Mouse (Mus musculus) liver, embryonic 18 days (tissue): ENCODE measurements around the gene Bmp3. TPM values are rescaled to one million over a fixed set of nuclear protein-coding genes. Genes with fewer than 3 reads are reported as not detected.

ENCODE experiments used
- polyA plus RNA-seq: library from polyadenylated mRNA; depleted of rRNA; stranded (reverse); fragments of >200 nt; gene quantifications from 2 replicates; pipeline ENCODE4 v1.2.3, GENCODE M21; 2012; rRNA removed

The Bmp3 gene
- polyA plus RNA-seq, result 0.03 and 0.04 TPM in 2 replicates

DNA sequence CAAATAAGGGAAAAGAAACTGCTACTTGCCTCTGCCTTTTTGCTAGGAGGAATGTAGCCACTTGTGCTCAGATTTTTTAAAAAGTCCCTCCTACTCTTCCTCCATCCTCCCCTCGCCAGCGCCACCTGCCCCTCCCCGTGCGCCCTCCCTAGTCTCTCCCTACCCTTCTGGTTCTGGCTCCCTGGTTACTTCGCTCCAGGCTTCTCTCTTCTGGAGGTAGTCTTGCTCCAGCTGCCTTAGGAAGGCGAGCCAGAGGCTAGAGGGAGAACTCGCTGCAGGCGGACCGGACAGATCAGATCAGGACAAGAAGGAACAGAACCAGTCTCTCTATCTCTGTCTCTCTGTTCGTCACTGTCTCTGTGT is at the start of gene Bmp3:
Gene Bmp3 (plus strand): TSS at position 152 of the 363 bp plus-strand sequence.

Other genes starting within 250 kb of the Bmp3 start
- gene Prkg2, start 182.9 kb downstream of the Bmp3 start, polyA plus RNA-seq, result 0.01 and 0.02 TPM in 2 replicates